Mouse (Mus musculus) ES-Bruce4 (cell line): Measurements from ENCODE around the gene Lrg1.

ENCODE experiments used
- CTCF ChIP-seq: IDR thresholded peaks from one replicate; pipeline ENCODE4 v1.8.1; 2011; ENCODE audit warnings: low read depth, low read length
- EP300 ChIP-seq: IDR thresholded peaks from 2 replicates; pipeline ENCODE4 v1.6.1; 2011; ENCODE audit warnings: low read depth, low read length; ENCODE audit not compliant: insufficient read depth
- POLR2A ChIP-seq: IDR thresholded peaks from one replicate; pipeline ENCODE4 v1.8.1; 2011; ENCODE audit warnings: low read length; ENCODE audit not compliant: insufficient read depth

- TF ChIP-seq CTCF: peak; percentile 89
- TF ChIP-seq POLR2A: no peak
- TF ChIP-seq EP300: no peak
Observed at GRCm38 (mm10) chr17:56134463-56134971, 12.7 kb upstream of the Lrg1 start.
